Mouse (Mus musculus) liver, adult 2 months (tissue): Measurements from ENCODE around the gene Ets1.

Experiments used
- CTCF ChIP-seq: fragments of 200-500 bp; IDR thresholded peaks from 2 replicates; pipeline ENCODE4 v1.5.1; 2011; ENCODE audit warnings: low read depth, low read length, control low read depth
- POLR2A ChIP-seq: fragments of 200-500 bp; IDR thresholded peaks from 2 replicates; pipeline ENCODE4 v1.6.1; 2011; ENCODE audit warnings: low read length, control low read depth; ENCODE audit not compliant: insufficient read depth; ENCODE audit errors: extremely low read depth

- TF ChIP-seq POLR2A (no peak), CTCF (no peak)
Measured at GRCm38 (mm10) chr9:32725902-32726301, 89.9 kb downstream of the Ets1 start.
